Mouse (Mus musculus): ENCODE data around the gene Acp1. TPM values are rescaled to one million over a fixed set of nuclear protein-coding genes. Genes with fewer than 3 reads are reported as not detected.

The Acp1 gene
- total RNA-seq (2021) = 10 to 100 TPM; 58.5 to 63.9 TPM

DNA sequence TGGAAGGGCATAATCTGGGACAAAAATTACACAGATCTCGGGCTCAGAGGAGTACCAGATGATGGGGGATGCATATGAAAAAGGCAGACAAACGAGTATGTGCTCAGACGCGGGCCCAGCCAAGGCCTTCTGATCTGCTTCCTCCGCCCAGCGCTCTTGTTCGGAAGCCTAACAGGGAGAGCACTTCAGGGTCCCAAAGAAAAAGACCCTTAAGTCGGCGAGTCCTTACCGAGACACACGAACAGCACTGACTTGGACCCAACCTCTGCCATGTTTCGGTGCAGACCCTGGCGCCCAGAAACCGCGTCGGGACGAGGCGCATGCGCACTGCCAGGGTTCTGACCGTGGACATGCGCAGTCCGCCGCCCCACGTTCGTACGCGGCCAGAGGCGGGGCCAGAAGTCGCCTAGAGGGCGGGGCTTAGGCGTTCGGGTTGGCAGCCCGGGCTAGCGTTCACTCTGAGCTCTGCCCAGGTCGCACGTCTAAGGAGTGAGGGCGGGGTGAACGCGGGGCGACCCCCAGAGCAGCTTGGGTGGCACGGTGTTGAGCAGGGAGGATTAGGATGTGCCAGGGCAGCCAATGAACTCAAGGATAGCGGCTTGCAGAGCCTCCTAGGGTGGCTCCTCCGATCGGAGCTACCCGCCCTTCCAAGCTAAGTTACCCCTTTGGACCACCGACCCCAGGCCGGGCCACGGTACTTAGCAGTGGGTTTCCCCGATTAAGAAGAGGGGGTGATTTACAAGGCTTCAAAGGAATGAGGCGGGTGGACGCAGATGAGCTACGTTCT lies at the start of gene Acp1, which contains the start of gene Sh3yl1:
Acp1 (minus strand) TSS at position 329 of the 787 bp plus-strand sequence.
Sh3yl1 (plus strand) TSS at position 408 of the 787 bp plus-strand sequence.
- DNase-seq = peak; percentile 95

GRCm38 (mm10) chr12:30944197-30944596 lies 32.8 kb upstream of the Acp1 start:
- no peak for DNase-seq

GRCm38 (mm10) chr12:30943057-30943986 lies 31.9 kb upstream of the Acp1 start:
- DNase-seq = no peak

DNA sequence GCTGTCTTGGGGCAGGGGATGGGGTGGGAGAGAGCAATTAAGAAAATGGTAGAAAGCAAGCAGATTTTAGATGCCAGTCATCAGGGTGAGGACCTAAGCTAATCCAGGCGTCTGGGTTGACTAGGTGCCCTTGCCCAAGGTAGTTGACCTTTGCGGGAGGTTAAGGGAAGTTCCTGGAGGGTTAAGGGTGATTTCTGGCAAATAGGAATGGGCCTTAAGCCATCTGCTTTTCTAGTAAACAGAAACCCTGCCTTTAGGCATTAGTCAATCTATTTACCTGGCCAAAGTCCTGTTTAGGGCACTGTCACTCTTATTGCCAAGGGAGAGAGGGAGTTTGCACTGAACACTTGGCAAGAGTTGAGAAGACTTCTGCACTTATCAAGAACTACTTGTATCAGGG lies 25.5 kb upstream of the Acp1 start:
- no peak for DNase-seq

DNA sequence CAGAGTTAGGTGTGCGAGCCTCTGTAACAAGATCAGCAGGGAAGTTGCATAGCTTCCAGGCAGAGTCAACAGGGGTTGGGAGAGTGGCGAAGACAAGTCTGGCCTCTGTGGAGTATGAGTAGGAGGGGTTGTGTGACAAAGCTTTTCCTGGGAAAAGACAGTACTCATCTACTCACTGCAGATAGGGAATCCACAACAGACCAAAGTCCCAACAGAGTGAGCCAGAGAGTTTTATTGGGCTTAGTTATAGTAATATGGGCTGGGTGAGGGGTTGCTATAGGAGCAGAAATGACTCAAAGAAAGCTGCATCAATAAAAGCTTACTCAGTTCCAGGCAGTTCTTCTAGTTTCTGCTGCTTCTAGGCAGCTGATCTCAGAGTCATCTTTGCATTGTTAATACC lies 21.9 kb upstream of the Acp1 start:
- DNase-seq = no peak

DNA sequence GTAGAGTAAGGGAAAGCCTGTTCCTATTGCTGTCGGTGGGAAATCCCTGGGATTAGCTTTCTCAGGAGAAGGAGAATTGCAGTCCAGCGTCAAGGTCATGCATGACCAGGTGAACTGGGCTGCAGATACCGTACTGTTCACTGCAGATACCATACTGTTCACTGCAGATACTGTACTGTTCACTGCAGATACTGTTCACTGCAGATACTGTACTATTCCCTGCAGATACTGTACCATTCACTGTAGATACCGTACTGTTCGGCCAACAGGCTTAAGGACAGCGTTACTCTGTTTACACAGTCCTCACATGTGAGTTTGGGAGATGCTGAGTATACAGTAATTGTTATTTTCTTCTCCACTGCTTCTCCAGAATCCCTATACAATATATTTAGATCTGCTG lies 16.8 kb upstream of the Acp1 start:
- DNase-seq = no peak

- no peak for DNase-seq
These were observed 11.0 kb upstream of the Acp1 start for GRCm38 (mm10) chr12:30922401-30922800.

DNA sequence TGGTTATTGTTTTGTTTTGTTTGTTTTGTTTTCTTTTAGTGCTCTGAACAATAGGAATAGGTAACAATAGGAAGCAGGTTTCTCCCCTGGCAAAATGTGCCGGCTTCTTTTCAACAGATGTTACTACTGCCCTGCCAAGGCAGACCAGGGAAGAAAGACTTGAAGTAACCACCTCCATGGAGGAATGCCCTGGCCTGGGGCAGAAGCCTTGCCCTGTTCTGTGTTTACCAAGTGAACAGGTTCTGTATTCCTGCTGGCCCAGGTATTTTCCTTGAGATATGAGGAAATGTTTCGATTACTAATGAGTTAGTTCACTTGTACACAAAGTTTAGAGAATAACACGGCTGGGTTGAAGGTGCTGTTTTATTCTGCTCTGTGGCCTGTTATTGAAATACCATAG lies 1.5 kb upstream of the Acp1 start:
- DNase-seq = no peak

GRCm38 (mm10) chr12:30912048-30912381 lies 626 bp upstream of the Acp1 start:
- peak; percentile 34 to 47 for DNase-seq

DNA sequence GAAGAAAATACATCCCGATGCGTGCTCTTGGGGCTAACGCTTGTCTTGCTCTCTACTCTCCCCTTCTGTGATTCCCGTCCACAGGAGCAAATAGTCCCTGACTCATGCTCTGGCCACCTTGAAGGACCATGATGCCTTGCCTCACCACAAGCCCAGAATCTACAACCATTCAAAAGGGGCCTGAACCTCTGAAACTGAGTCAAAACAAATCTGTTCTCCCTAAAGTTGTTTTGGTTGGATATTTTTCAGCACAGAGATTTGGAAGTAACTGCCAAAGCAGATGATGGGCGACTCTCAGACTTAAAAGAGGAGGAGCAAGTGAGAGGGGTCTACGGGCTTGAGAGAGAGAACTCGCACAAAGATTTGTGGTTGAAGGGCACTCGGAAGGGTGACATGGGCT lies 529 bp downstream of the Acp1 start:
- no peak for DNase-seq

- DNase-seq = no peak
These were observed 1.5 kb downstream of the Acp1 start for GRCm38 (mm10) chr12:30909881-30910280.

GRCm38 (mm10) chr12:30908658-30909057 lies 2.7 kb downstream of the Acp1 start:
- DNase-seq = no peak

GRCm38 (mm10) chr12:30897039-30897438 lies 14.3 kb downstream of the Acp1 start:
- DNase-seq = no peak

GRCm38 (mm10) chr12:30891438-30891837 lies 20.0 kb downstream of the Acp1 start:
- no peak for DNase-seq

- DNase-seq = peak; percentile 24 to 34
These were observed 21.3 kb downstream of the Acp1 start for GRCm38 (mm10) chr12:30890067-30890466.

DNA sequence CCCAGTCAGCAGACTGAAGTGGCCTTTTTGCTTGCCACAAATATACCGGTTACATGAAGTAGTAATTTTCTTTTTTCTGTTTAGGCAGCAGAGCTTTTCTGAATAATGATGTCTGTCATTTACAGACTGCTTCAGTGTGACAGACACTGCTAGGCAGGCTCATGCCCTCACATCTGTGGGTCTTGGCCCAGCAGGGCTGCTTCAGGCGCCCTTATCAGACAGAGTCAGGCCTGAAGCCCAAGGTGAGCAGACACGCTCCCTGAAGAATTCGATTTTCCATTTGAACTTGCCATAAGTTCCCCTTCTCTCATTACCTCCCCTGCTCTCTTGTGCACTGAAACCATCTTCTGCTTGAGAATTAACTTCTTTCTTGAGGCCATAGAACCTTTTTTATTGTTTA lies 23.4 kb downstream of the Acp1 start:
- no peak for DNase-seq

GRCm38 (mm10) chr12:30885891-30886290 lies 25.5 kb downstream of the Acp1 start:
- DNase-seq = no peak

- DNase-seq = no peak
These were observed 26.7 kb downstream of the Acp1 start for GRCm38 (mm10) chr12:30884622-30885230.

DNA sequence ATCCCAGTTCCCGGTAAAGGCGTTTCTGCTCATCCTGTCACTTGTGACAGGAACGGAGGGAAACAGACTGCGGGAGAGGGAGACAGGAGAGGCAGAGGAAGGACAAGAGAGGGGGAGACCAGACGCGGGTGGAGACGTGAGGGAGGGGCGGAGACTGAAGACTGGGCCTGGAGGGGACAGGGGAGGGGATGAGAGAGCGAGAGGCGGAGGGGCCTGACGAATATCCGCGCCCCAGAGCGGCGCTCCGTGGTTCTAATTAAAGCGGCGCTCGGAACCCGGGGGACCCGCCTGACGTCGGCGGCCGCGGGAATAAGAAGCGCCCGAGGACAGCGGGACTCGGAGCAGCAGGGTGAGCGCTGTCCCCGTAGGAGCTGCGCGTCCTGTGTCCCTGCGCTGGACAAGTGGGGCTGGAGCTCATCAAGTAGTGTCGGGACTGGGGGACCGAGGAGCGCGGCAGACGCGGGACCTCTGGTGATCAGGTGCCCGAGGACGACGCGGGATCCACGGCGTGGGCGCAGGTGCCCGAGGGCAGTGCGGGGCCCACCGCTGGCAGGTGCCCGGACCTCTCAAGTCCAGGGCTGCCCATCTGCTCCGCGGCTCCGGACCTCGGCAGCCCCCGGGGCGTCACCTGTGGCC lies 27.3 kb downstream of the Acp1 start, which contains the start of gene Alkal2:
Alkal2 (plus strand) TSS at position 337 of the 636 bp plus-strand sequence.
- DNase-seq = peak in 1 of 2 experiments; percentile 19

DNA sequence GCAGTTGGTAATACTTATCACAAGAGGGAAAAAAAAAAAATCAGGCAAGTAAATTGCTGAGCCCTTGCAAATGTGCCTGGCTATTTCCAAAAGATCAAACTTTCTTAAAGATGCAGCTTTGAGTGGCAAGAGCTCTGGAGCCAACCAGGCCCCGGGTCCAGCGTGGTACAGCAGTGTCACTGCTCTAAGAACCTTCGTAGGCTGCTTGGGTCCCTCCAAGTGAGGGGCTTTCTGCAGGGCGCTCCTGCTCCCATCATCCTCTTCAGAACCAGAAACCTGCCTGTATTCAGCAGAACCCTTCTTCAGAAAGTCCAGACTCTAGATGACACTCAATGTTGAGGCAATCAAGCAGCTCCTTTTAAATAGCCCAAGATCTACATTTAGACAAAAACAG lies 27.8 kb downstream of the Acp1 start:
- no peak for DNase-seq

GRCm38 (mm10) chr12:30879447-30879846 lies 31.9 kb downstream of the Acp1 start:
- DNase-seq = no peak

DNA sequence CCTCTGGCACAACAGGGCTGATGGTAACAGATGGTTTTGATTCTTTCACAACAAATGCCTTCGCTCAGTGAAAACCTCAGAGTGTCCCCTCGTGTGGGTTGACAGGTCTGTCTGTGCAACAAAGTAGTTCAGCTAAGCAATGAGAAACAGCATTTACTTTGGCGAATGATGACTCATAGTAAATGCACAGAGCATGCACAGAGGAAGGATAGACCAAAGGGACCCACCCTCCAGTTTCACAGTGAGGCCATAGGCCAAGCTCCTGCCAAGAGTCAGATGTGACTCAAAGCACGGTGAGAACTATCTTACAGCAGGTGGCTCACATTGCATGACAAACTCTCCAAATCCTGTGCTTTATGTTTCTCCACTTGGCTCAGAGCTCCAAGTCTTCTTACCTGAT lies 45.6 kb downstream of the Acp1 start:
- no peak for DNase-seq

Data from layer of hippocampus, postnatal 36 days (tissue).